Mouse (Mus musculus) hindbrain, embryonic 11.5 days (tissue): Measurements from ENCODE around the gene Tmem33. TPM values are rescaled to one million over a fixed set of nuclear protein-coding genes. Genes with fewer than 3 reads are reported as not detected.
A peak's percentile ranks its signal among the peaks of the same experiment; 100 is the strongest.

Experiments used
- ATAC-seq: fragments of 200-750 bp; cut with Nextera tagmentation; 2 replicates; pipeline ENCODE4 v1.8.0; 2017; ENCODE audit warnings: mild to moderate bottlenecking, moderate TSS enrichment, moderate library complexity; ENCODE audit not compliant: low FRiP score
- DNase-seq: peaks from one replicate; pipeline ENCODE4 v3.0.0-alpha.2; 2015; ENCODE audit warnings: low spot score
- H3K27ac ChIP-seq: fragments of 300-500 bp; sonication (generic); 2 replicates; pipeline ENCODE4 v1.5.1; 2014; ENCODE audit warnings: mild to moderate bottlenecking, low read depth, low read length
- H3K27me3 ChIP-seq: fragments of 300-500 bp; sonication (generic); 2 replicates; pipeline ENCODE4 v1.6.1; 2014; ENCODE audit warnings: mild to moderate bottlenecking, low read length, moderate library complexity, mixed read lengths; ENCODE audit not compliant: control insufficient read depth, insufficient read depth
- H3K36me3 ChIP-seq: fragments of 300-500 bp; sonication (generic); 2 replicates; pipeline ENCODE4 v1.6.1; 2014; ENCODE audit warnings: mild to moderate bottlenecking, low read length, moderate library complexity, mixed read lengths; ENCODE audit not compliant: control insufficient read depth, insufficient read depth
- H3K4me1 ChIP-seq: fragments of 300-500 bp; sonication (generic); replicated peaks from 2 replicates; pipeline ENCODE4 v1.6.1; 2014; ENCODE audit warnings: low read length, mixed read lengths; ENCODE audit not compliant: control insufficient read depth, insufficient read depth
- H3K4me2 ChIP-seq: fragments of 300-500 bp; sonication (generic); replicated peaks from 2 replicates; pipeline ENCODE4 v1.6.1; 2014; ENCODE audit warnings: mild to moderate bottlenecking, low read depth, low read length
- H3K4me3 ChIP-seq: fragments of 300-500 bp; sonication (generic); 2 replicates; pipeline ENCODE4 v1.5.1; 2014; ENCODE audit warnings: low read depth, low read length
- H3K9ac ChIP-seq: fragments of 300-500 bp; sonication (generic); 2 replicates; pipeline ENCODE4 v1.6.1; 2014; ENCODE audit warnings: low read depth, low read length
- H3K9me3 ChIP-seq: fragments of 300-500 bp; sonication (generic); 2 replicates; pipeline ENCODE4 v1.6.1; 2016; ENCODE audit warnings: low read length; ENCODE audit not compliant: control insufficient read depth
- WGBS: fragments of 180-500 bp; shearing (Covaris S2); extraction: QIAGEN DNeasy Blood & Tissue Kit; methylation state at CpG from one replicate; pipeline ENCODE4 v1.1.7; 2014; 5-methylcytosine and 5-hydroxymethylcytosine counted together
- polyA plus RNA-seq: library from polyadenylated mRNA; unstranded; fragments of >200 nt; fragmentation: Nextera tagmentation; extraction: Ambion mirVana; gene quantifications from 2 replicates; pipeline ENCODE4 v1.2.1, GENCODE M21; 2014

Gene Tmem33
- polyA plus RNA-seq: 112 and 118 TPM in 2 replicates

DNA sequence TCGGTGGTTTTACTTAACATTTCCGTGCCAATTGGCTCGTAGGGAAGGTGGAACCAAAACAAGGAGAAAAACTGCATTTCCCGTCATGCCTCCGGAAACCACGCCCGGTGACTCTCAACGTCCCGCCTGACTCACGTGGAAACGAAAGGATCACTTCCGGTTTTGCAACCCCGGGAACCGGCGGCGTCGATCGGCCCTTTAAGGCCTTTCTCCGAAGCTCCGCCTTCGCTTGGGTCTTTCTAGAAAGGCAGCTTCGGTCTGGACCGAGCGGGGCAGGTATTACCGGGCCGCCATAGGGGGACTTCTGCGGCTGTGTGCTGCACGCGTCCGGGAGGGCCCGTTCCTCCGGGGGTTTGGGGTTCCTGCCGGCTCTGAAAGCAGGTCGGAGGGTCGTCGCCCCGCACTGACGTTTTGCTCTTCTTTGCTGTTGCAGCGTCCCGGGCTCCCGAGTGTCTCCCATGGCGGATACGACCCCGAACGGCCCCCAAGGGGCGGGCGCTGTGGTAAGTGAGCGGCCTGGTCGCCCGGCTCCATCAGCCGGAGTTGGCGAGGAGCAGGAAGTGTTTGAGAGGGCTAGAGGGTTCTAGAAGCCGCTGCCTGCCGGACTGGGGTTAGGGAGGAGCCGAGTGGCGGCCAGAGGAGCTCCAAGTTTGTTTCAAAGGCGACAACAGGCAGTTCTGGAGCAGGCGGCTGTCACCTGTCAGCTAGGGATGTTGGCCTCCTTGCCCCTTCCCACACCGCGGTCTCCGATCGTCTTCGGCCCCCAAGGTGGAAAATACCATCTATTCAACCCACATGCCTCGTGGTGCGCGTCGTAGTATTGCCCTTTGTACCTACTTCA lies at the start of gene Tmem33:
Gene Tmem33 (plus strand): TSS at position 35 of the 841 bp plus-strand sequence.
- Histone ChIP-seq H3K9ac (peak within 1 kb of the TSS; percentile 89), H3K4me2 (peak within 1 kb of the TSS; percentile 71), H3K4me3 (peak within 1 kb of the TSS; percentile 90), H3K4me1 (no peaks in the 10 kb centered on the region), H3K27me3 (no peaks in the 10 kb centered on the region), H3K27ac (peak within 1 kb of the TSS; percentile 92), H3K36me3 (peaks cover 4% of the 10 kb centered on the region; the same call in 1 of the 2 replicates), H3K9me3 (no peaks in the 10 kb centered on the region)
- ATAC-seq (peak; percentile 93), DNase-seq (peak; percentile 95)
- under 1% methylated on average over 67 of the region's 67 CpGs for whole genome bisulfite sequencing

DNA sequence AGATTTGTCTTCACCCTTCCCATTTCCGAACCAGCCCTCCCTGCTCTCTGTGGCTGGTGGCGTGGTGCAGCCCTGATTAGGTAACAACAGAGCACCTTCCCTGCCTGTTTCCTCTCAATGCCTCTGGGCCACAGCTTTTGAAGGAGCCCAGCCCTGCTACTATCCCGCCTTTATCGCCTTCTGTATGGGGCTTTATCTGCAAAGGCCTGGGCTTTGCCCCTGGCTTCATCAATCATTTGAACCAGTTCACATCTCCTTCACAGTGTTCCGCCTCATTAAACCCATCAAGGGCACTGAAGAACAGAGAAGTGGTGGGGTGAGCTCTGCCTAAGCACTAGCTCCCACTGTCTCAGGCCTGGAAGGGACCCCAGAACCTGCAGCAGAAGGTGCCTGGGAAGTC lies 47.2 kb upstream of the Tmem33 start:
- H3K27ac ChIP-seq: no peak overlapping the region
- 19% methylated on average over 5 of the region's 5 CpGs for WGBS

DNA sequence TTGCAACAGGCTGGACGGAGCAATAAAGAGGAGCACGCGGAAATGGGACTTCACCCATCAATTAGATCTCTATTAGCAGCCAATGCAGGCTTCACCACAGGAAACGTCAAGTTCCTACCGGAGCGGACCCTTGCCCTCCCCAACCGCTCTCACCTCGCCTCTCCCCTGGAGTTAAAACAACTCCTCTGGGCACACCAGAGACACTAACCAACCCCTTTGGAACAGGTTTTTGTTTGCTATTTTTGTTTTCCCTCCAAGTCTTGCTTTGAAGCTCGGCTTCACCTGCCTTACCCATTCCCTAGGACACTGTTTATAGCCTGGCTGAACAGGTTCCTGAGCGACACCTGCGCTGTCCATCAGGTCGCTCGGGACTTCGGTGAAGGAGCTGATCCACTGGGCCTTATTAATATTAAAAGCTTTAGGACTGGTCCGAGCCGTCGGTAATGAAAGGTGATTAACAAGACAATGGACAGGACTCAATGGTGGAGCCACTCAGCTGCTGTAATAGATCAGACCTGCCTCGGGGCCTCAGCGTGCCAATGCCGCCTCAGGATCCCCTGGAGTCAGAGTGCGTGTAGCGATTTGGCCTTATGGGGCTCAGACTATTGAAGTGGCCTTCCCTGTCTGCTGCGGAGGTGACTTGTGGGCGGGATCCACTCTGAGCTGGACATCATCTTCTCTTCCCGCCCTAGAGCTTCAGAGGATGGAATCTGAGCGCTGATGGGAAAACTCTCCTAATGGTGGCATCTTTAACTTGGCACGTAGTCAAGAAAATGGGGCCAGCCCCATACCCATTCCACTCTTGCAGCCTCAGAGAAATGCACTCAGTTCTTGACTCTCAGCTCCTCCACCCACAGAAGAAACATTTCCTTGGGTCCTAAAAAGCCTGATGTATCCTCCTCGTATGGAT lies 45.0 kb upstream of the Tmem33 start:
- peak overlapping the region; percentile 31; the same call in 1 of the 2 replicates for H3K4me2 ChIP-seq
- H3K9me3 ChIP-seq: no peaks in the 10 kb centered on the region
- peaks cover 85% of the 10 kb centered on the region for H3K27me3 ChIP-seq
- H3K36me3 ChIP-seq: no peaks in the 10 kb centered on the region
- peak; percentile 38; the same call in 1 of the 2 replicates for ATAC-seq
- 1% methylated on average over 28 of the region's 28 CpGs for WGBS
- no peak for DNase-seq
- peaks cover 6% of the 10 kb centered on the region; the same call in 1 of the 2 replicates for H3K4me1 ChIP-seq
- 0 out of 2 replicates have a peak overlapping the region, but pooled peaks have one; percentile 4 for H3K9ac ChIP-seq
- no peak overlapping the region for H3K4me3 ChIP-seq
- H3K27ac ChIP-seq: 0 out of 2 replicates have a peak overlapping the region, but pooled peaks have one; percentile 19

More for the DNA sequence above, 47.2 kb upstream of the Tmem33 start:
- peak; percentile 70 for DNase-seq
- H3K9ac ChIP-seq: no peak overlapping the region
- peaks cover 6% of the 10 kb centered on the region; the same call in 1 of the 2 replicates for H3K4me1 ChIP-seq
- H3K36me3 ChIP-seq: no peaks in the 10 kb centered on the region
- no peak overlapping the region for H3K4me3 ChIP-seq
- peak; percentile 75 for ATAC-seq
- H3K4me2 ChIP-seq: no peak overlapping the region
- H3K9me3 ChIP-seq: no peaks in the 10 kb centered on the region
- H3K27me3 ChIP-seq: peaks cover 67% of the 10 kb centered on the region

DNA sequence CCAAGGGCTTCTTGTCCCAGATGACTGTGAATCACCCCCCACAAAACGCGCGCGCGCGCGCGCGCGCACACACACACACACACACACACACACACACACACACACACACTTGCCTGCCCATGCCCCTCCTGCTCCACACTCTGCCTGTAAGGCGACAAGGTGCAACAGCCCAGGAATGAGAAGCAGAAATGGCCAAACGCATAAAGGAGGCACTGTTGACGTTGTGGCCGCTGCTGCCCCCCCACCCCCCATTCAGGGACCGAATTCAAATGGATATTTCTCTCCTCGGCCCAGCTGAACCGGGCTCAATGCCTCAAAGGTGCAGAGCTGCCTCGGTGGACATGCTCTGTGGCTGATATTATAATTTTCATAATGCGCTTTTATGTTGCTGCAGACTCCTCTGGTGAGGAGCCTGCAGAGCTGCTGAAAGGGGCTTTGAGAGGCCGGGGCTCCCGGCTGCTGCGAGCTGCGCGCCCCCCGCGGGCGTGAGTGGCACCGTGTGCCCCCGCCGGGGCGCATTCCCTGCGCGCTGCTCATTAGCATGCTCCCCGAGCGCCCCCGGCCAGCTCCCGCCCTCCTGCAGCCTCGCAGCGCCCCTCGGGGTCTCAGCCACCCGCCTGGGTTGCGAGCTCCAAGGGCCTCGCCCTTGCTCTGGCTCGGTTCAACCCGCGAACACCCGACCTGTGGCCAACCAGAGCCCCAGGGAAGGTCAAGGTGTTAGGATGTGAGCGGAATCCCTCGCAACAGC lies 44.2 kb upstream of the Tmem33 start:
- peaks cover 82% of the 10 kb centered on the region for H3K27me3 ChIP-seq
- ATAC-seq (peak; percentile 51), DNase-seq (no peak)
- peak overlapping the region; percentile 8; the same call in 1 of the 2 replicates for H3K4me3 ChIP-seq
- H3K4me1 ChIP-seq: peaks cover 6% of the 10 kb centered on the region; the same call in 1 of the 2 replicates
- H3K4me2 ChIP-seq: peak overlapping the region; percentile 31
- 1% methylated on average over 49 of the region's 49 CpGs for WGBS
- no peaks in the 10 kb centered on the region for H3K9me3 ChIP-seq
- H3K9ac ChIP-seq: peak overlapping the region; percentile 4; the same call in 1 of the 2 replicates
- H3K36me3 ChIP-seq: no peaks in the 10 kb centered on the region
- peak overlapping the region; percentile 19; the same call in 1 of the 2 replicates for H3K27ac ChIP-seq

DNA sequence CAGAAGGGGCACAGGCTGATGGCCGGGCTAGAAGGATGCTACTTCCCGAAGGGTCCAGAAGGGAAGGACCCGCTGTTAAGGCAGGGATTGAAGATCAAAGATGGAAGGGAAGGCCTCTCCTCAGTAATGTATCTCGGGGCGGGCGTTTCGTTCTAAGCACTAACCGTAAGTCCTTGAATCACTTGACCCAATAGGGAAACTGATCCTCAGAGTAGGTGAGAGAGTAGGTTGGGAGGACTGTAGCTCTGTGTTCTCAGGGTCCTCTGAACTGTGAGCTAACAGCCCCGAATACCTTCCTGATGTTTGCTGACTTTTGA lies 43.6 kb upstream of the Tmem33 start:
- H3K4me2 ChIP-seq: peak overlapping the region; percentile 31
- 0 out of 2 replicates have a peak overlapping the region, but pooled peaks have one; percentile 19 for H3K27ac ChIP-seq
- no peaks in the 10 kb centered on the region for H3K36me3 ChIP-seq
- H3K4me3 ChIP-seq: no peak overlapping the region
- no peaks in the 10 kb centered on the region for H3K9me3 ChIP-seq
- DNase-seq: no peak
- H3K4me1 ChIP-seq: peaks cover 6% of the 10 kb centered on the region
- no peak overlapping the region for H3K9ac ChIP-seq
- 3% methylated on average over 9 of the region's 9 CpGs for whole genome bisulfite sequencing
- ATAC-seq: peak; percentile 21; the same call in 1 of the 2 replicates
- H3K27me3 ChIP-seq: peaks cover 83% of the 10 kb centered on the region

DNA sequence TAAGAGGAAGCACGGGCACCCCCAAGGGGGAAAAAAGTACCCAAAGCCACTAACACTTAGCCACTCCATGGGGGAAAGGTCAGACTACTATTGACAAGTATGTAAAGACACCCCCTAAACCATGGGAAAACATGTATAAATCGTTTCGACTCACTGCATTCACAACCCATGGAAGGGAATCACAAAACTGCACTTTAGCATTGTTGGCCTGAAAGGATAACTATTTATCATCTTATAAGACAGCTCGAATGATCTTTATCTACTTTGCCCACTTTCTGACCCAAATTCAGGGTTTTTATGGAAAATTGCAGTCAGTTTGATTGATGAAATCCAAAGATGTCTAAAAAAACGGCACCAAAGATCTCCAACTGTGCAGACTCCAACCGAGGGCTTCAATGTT lies 38.5 kb upstream of the Tmem33 start:
- no peak overlapping the region for H3K9ac ChIP-seq
- H3K36me3 ChIP-seq: no peaks in the 10 kb centered on the region
- peaks cover 10% of the 10 kb centered on the region for H3K4me1 ChIP-seq
- no peak for ATAC-seq
- H3K27ac ChIP-seq: no peak overlapping the region
- WGBS: 3% methylated on average over 6 of the region's 6 CpGs
- H3K4me3 ChIP-seq: no peak overlapping the region
- 0 out of 2 replicates have a peak overlapping the region, but pooled peaks have one; percentile 38 for H3K4me2 ChIP-seq
- no peak for DNase-seq
- peaks cover 85% of the 10 kb centered on the region for H3K27me3 ChIP-seq
- H3K9me3 ChIP-seq: peaks cover 4% of the 10 kb centered on the region

DNA sequence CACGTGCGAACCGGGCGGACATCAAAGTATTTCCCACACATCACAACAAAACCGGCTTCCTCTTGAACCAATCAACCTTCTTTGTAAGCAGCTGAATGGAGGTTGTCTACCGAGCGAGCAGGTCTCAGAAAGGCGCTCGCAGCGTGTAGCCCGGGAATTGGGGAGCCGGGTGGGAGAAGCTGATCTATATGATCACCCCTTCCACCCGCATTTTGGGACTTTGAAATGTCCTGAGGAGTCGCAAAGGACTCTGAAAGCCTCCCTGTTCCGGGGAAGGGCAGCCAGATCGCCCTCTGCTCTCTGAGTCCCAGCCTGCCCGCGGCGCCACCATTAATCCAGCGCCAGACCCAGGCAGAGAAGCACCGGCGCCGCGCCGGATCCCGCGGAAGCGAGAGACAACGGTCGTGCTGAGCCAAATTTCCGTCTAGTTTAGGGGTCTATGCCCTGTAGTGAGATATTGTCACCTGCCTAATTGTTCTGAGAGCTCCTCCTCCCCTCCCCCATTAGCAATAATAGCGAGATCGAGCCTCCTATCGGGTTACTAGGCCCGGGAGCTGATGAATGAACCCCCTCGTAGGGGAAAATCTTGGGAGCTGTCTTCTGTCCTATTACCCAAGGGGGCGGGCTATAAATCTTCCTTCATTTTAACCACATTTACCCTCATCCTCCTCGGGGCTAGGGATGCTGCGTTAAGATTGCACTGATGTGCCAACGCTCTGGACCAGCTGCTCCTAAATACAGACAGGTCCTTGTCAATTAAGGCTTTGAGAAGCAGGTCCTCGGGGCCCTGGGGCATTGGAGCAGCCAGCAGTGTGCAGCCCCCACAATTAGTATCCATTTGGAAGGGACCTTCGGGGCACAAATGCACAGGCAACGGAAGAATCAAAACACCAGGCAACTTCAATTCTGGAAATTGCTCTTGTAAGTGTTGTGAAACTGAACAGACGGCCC lies 37.6 kb upstream of the Tmem33 start:
- ATAC-seq: peak; percentile 87
- Histone ChIP-seq H3K4me2 (peak overlapping the region; percentile 38), H3K9ac (no peak overlapping the region), H3K9me3 (peaks cover 4% of the 10 kb centered on the region), H3K27me3 (peaks cover 88% of the 10 kb centered on the region), H3K36me3 (no peaks in the 10 kb centered on the region), H3K4me3 (peak overlapping the region; percentile 21), H3K4me1 (peaks cover 10% of the 10 kb centered on the region), H3K27ac (peak overlapping the region; percentile 43)
- DNase-seq: peak; percentile 75
- under 1% methylated on average over 44 of the region's 44 CpGs for WGBS
